Mouse (Mus musculus) kidney, postnatal 36 days (tissue): Measurements from ENCODE around the gene Cog7.

ENCODE experiments used
- DNase-seq, 2 experiments: peaks; one replicate each; pipeline ENCODE4 v3.0.0; 2021 to 2022; ENCODE audit warnings: mixed read lengths in 2 of 2

Cog7 gene

GRCm38 (mm10) chr7:121890636-121891360 is 90.7 kb downstream of the Cog7 start:
- DNase-seq = no peak

GRCm38 (mm10) chr7:121880246-121880645 is 101.3 kb downstream of the Cog7 start:
- no peak for DNase-seq

DNA sequence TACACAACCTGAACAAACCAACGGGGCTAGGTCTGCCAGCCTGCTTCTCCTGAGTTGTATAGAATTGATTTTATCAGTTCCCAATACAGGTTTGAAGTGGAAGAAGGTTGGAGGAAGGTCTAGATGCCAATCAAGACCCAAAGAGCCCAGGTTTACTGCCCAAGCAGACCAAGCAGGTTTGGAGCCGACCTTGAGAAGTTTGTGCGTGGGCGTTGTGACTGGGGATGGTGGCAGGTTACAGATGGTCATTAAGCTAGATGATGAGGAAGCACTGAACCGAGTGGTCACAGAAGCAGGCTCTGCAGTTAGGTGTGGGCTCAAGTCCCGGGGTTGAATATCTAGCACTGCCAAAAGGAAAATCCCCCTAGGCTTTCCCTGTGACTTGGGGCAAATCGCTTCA is 106.7 kb downstream of the Cog7 start:
- peak in 1 of 2 experiments; percentile 33 for DNase-seq

DNA sequence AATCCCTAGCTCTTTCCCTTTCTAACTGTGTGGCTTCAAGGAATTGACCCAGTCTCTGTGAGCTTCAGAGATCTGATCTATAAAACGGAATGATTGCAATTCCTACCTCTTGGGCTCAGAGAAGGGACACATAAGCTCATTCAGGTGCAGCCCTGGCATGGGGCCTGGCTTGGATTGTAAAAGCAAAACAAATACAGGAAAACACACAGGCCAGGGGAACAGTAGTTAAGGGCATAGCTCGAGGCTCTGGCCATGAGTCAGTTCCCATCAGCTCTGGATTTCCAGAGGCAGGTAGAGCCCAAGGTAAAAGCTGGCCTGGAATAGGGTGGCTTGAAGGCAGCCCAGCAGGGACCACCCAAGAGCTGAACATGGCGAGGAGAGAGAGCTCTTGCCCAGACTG is 107.5 kb downstream of the Cog7 start:
- DNase-seq = peak; percentile 23 to 32

- DNase-seq = no peak
Observed at GRCm38 (mm10) chr7:121871631-121872030, 109.9 kb downstream of the Cog7 start.

- DNase-seq = peak; percentile 25 to 33
Observed at GRCm38 (mm10) chr7:121864858-121865585, 116.5 kb downstream of the Cog7 start, which contains the start of gene Scnn1b. Gene Scnn1b, plus strand, starts transcription at chr7:121865038.

DNA sequence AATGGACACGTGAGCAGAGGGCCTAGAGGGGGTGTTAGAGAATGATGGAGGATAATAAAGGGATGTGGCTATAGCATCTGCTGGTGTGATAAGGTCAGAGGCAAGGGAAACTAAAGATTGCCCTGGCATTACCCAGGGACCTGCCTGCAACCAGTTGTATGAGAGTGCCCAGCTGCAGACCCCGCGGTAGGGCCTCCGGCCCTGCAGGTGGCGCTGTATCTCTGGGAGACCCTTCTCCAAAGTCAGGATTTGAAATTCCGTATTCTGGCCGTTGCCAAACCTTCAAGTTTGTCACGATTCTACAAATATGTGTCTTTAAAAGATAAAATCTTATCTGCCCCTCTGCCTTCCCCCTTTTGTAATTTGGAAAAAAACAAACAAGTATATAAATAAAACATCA is 122.6 kb downstream of the Cog7 start:
- DNase-seq = no peak

- no peak for DNase-seq
Observed at GRCm38 (mm10) chr7:121857177-121857884, 124.2 kb downstream of the Cog7 start.

- DNase-seq = no peak
Observed at GRCm38 (mm10) chr7:121848537-121849168, 132.9 kb downstream of the Cog7 start.

DNA sequence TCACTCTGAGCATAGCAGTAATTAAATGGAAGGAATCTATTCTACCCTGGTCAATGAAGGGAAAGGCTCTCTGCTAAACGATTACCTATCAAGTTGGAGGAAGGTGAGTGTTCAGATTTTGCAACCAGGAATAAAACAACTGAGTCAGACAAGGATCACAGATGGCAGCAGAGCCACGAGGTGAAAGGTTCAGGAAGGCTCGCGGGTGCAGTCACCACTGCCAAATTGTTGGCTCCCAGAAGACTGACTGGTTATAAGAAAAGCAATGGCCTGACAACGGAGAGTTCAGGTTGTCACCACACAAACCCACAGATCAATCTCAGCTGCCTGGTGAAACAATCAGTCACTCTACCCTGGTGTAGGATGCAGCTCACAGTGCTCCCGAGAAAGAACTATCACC is 135.5 kb downstream of the Cog7 start:
- DNase-seq = no peak

- no peak for DNase-seq
Observed at GRCm38 (mm10) chr7:121842234-121842633, 139.3 kb downstream of the Cog7 start.

DNA sequence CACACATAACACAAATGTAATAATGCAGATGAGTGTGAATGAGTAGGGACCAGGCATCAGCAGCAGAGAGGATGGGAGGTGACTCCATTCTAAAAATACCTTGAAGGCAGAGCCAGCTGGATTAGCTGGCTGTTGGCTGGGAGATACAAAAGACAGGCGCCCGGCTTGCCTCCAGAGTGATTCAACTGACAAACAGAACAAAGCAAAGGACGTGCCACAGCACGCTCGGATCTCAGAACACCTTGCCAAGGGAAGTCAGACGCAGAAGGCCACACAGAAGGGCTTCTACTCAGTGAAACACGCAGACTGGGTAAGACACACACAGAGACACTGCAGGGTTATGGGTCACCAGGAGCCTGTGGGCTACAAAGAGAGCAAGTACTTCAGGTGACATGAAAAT is 140.7 kb downstream of the Cog7 start:
- no peak for DNase-seq

GRCm38 (mm10) chr7:121836827-121837226 is 144.7 kb downstream of the Cog7 start:
- DNase-seq = no peak

DNA sequence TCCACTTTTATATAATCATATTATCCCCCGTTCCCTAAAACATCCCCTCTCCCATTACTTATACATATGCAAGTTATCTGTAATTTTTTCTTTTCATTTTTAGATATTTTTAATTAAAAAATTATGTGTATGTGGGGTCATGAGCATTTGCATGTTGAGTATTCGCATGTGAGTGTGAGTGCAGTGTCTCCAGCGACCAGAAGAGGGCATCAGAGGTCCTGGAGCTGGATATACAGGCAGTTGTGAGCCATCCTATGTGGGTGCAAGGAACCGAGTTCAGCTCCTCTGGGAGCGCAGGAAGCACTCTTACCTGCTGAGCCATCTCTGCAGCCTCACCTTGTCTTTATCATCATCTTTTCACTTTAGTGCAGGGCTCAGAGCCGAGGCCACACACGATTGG is 146.1 kb downstream of the Cog7 start:
- no peak for DNase-seq
